Mouse (Mus musculus) cortical plate, adult 2 months (tissue): ENCODE data around the gene AC153137.1. TPM values are rescaled to one million over a fixed set of nuclear protein-coding genes. Genes with fewer than 3 reads are reported as not detected.
A peak's percentile ranks its signal among the peaks of the same experiment; 100 is the strongest.
"Not testable (repeated sequence)": the region's sequence is repeated elsewhere in the genome, so short reads cannot be mapped to it uniquely, and the experiment has no call there.

Experiments used
- H3K27ac ChIP-seq: fragments of 200-500 bp; 2 replicates; pipeline ENCODE4 v1.5.1; 2012; ENCODE audit warnings: low read length, control low read depth, inconsistent platforms; ENCODE audit not compliant: insufficient read depth
- H3K4me1 ChIP-seq: fragments of 200-500 bp; 2 replicates; pipeline ENCODE4 v1.6.1; 2011; ENCODE audit warnings: low read length; ENCODE audit not compliant: control insufficient read depth, insufficient read depth
- H3K4me3 ChIP-seq: fragments of 200-500 bp; 2 replicates; pipeline ENCODE4 v1.5.1; 2011; ENCODE audit warnings: mild to moderate bottlenecking, low read length, control low read depth; ENCODE audit not compliant: insufficient read depth
- CTCF ChIP-seq: fragments of 200-500 bp; IDR thresholded peaks from 2 replicates; pipeline ENCODE4 v1.5.1; 2011; ENCODE audit warnings: mild to moderate bottlenecking, control low read depth, low read length; ENCODE audit not compliant: insufficient read depth; ENCODE audit errors: extremely low read depth
- POLR2A ChIP-seq: fragments of 200-500 bp; IDR thresholded peaks from 2 replicates; pipeline ENCODE4 v1.6.1; 2011; ENCODE audit warnings: mild to moderate bottlenecking, low read length, control low read depth; ENCODE audit not compliant: insufficient read depth; ENCODE audit errors: extremely low read depth
- polyA plus RNA-seq: library from polyadenylated mRNA; depleted of rRNA; stranded (reverse); fragments of >200 nt; gene quantifications from 2 replicates; pipeline ENCODE4 v1.2.3, GENCODE M21; 2012; rRNA removed

The AC153137.1 gene
- not detected in 2 replicates for polyA plus RNA-seq

DNA sequence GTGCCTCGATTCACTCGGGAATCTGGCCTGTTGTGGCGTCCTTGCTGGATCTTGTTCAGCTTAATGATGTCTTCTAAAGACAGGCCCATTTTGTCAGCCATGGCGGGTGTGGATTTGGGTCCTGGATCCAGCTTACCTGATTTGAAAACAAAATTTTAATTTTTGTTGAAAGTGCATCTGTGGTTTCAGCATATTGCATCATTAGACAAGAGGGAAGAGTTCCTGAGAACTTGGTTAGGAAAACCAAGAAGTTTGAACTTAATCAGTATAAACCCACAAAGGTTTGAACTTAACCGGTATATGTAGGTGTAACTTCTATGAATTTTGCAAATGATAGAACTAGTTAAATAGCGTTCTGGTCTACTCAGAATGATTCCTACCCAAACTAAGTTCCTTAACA lies at the start of gene AC153137.1:
Gene AC153137.1, minus strand, starts transcription at position 101 of the 400 bp plus-strand sequence.
- H3K27ac ChIP-seq, H3K4me1 ChIP-seq, H3K4me3 ChIP-seq: not testable (repeated sequence)

DNA sequence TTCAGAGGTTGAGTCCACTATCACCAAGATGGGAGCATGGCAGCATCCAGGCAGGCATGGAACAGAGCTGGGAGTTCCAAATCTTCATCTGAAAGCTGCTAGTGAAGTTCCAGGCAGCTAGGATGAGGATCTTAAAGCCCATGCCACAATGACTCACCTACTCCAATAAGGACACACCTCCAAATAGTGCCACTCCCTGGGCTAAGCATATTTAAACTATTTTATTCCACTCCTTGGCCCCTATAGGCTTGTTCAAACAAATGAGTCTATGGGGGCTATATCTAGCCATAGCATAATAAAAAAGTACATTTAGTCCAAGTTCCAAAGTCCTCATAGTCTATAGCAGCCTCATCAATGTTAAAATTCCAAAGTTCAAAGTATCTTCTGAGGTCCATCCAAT lies 45.4 kb upstream of the AC153137.1 start:
- H3K4me3 ChIP-seq, result no peak overlapping the region
- H3K4me1 ChIP-seq, result no peaks in the 10 kb centered on the region
- no peak for TF ChIP-seq CTCF
- TF ChIP-seq POLR2A, result no peak
- H3K27ac ChIP-seq, result no peak overlapping the region

DNA sequence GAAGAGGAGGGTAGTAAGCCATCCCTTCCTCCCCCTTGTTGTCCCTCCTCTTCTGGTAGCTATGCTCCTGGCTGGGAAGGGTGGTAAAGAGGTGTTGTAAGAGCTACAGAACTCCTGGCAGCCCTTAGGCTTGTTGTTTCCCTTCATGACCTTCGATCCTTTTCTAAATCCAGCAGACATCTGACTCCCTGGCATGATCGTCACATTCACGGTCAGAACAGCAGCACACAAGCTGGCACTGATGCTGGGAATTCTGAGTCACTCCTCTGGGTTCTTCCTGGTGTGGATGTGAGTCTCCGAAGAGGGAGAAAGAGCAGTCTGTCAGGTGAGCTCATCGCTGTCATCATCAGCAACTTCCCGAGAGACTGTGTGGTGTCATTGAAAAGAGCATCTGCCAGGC lies 41.5 kb upstream of the AC153137.1 start:
- TF ChIP-seq POLR2A, result no peak
- no peak for TF ChIP-seq CTCF

DNA sequence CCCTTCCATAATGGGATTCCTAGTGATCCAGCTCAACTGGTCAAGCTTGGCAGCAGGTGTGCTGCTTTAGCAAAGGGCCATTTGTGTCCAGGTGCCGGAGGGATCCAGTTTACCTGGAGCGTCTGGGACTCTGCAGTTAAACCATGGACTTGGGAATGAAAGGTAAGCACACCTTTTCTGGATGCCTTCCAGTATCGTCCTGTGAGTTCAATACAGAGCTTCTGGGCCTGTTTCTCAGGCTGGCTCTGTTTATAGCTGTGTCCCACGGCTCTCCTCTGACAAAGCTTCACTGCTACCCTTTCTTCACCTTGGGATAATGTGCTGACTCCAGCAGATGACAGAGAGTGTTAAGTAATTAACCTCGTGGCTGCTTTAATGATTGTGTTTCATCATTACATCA lies 39.6 kb upstream of the AC153137.1 start:
- H3K4me1 ChIP-seq, result no peaks in the 10 kb centered on the region
- no peak overlapping the region for H3K4me3 ChIP-seq
- no peak for TF ChIP-seq POLR2A
- TF ChIP-seq CTCF, result no peak
- no peak overlapping the region for H3K27ac ChIP-seq

More for the DNA sequence above, 41.5 kb upstream of the AC153137.1 start:
- Histone ChIP-seq H3K4me3 (no peak overlapping the region), H3K4me1 (no peaks in the 10 kb centered on the region), H3K27ac (no peak overlapping the region)

DNA sequence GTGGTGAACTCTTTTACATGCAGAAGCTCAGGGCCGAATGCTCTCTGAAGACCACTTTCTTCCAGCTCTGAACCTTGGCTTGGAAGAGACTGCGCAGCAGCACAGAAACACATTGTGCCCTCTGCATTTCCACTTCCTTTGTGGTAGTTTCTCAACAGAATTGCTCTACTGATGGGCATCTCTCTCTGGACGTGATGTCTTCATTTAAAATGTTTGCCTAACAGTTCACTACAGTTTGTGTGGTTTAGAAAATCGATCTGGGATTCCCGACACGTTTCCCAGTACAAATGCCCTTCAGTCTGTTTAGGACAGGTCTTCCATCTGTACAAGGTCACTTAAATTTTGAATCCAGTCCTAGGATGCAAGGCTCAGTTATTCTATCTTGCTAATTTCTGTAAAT lies 38.3 kb upstream of the AC153137.1 start:
- TF ChIP-seq CTCF (no peak), POLR2A (no peak)
- no peak overlapping the region for H3K27ac ChIP-seq
- H3K4me3 ChIP-seq, result no peak overlapping the region
- no peaks in the 10 kb centered on the region for H3K4me1 ChIP-seq

DNA sequence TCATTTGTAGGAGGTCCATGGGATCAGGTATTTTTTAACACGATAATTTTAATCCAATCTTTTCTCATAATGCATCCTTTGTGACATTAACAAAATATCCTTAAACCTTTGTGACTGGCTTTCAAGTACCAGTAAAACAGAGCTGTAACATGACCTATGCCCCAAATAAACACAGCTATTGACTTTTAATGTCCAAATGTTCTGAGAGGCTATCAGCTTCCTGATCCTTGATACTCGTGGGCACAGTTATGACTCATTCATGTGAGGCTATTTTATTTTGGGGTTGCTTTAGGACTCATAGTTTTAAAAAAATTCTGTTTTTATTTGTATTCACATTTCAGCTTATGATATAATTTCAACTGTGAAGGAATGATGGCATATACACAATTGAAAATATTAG lies 37.5 kb upstream of the AC153137.1 start:
- Histone ChIP-seq H3K4me3 (no peak overlapping the region), H3K27ac (no peak overlapping the region), H3K4me1 (no peaks in the 10 kb centered on the region)
- TF ChIP-seq CTCF, result no peak
- no peak for TF ChIP-seq POLR2A

DNA sequence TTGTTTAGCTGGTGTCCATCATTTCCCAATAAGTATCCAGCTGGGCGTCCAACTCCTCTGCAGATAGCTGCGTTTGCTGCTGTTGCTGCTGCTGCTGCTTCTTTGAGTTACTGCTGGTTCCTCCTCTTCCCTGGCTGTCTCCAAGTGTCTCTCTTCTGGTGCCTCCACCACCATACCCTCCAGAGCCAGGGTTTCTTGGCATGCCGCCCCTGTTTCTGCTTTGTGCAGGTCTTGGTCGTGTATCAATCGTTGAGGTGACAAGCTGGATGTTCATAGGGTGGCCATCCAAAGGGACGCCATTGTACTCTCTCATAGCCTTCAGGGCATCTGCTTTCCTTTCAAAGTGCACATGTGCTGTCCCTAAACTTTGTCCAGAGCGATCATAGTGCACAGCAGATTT lies 529 bp downstream of the AC153137.1 start:
- not testable (repeated sequence) for H3K4me3 ChIP-seq, H3K27ac ChIP-seq, H3K4me1 ChIP-seq

DNA sequence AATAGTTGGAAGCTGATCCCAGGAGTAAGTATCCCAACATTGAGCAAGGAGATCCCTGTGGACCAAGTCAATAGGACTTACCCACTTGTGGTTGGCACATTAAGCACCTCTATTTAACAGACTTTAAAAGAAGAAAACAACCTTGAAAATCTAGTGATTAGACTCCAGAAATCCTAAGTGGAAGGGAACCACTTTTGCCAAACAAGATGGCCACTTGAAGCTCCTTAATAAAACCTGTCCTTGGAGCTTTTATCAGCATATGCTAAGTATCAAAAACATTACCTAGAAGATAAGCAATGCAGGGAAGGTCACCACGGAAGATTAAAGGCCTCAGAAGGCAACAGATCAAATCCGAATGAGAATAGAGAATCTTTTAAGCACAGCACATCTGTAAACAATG lies 26.0 kb downstream of the AC153137.1 start:
- Histone ChIP-seq H3K27ac (no peak overlapping the region), H3K4me1 (peaks cover 2% of the 10 kb centered on the region; the same call in 1 of the 2 replicates), H3K4me3 (no peak overlapping the region)
- TF ChIP-seq POLR2A (no peak), CTCF (no peak)

DNA sequence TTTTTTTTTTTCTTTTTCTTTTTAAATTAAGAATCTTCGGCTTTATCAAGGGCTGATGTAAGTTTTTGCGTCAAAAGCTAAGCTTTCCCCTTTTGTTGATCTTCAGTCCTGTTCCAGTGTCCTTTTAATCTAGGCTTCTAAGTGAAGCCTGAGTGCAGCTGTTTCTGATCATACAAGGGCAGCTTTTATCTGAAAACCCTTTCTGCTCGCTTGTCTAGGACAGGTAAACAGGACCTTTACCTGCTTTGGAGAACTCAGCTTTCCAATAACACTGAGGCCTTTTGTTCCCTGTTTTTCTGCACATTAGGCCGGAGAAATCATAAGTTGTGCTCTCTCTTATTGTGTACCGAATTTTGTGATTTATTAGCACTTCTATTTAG lies 27.3 kb downstream of the AC153137.1 start:
- Histone ChIP-seq H3K4me1 (peaks cover 2% of the 10 kb centered on the region; the same call in 1 of the 2 replicates), H3K4me3 (peak overlapping the region; percentile 51; the same call in 1 of the 2 replicates), H3K27ac (peak overlapping the region; percentile 98)
- TF ChIP-seq CTCF (no peak), POLR2A (no peak)

DNA sequence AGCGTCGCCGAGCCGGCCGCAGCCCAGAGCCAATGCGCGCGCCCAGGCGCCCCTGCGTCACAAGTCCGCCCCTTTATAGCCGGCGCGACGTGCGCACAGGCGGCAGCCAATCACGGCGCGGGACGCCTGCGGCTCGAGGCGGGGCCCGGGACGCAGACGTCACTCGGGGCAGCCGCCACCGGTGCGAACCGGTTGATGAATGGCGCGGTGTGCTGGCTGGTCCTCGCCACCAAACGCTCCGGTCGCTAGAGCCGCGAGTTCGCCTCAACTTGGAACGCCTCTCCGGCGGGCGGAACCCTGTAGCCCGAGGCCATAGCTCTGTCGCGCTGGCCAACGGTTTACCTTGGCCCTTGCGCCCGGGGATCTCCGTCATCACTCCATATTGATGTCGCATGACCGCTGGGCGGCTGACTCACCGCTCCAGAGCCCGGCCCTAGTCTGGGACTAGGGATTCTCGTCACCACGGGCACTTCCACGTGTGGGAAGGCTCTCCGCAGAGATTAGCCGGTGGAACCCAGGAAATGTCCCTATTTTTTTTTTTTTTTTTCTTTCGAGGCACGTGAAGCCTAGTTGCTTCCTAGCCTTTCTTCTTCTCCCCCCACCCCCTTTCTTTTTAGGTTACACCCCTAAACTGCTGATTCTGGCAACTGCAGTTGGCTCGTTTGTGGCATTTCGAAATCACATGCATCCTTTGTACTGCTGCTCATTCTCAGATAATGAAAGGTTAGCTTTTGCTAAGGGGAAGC lies 27.9 kb downstream of the AC153137.1 start:
- peaks cover 2% of the 10 kb centered on the region; the same call in 1 of the 2 replicates for H3K4me1 ChIP-seq
- TF ChIP-seq POLR2A (peak; percentile 59), CTCF (no peak)
- peak overlapping the region; percentile 98 for H3K27ac ChIP-seq
- H3K4me3 ChIP-seq, result peak overlapping the region; percentile 51
